Mouse (Mus musculus) intestine, postnatal 0 days (tissue): Measurements from ENCODE around the gene Crtap. TPM values are rescaled to one million over a fixed set of nuclear protein-coding genes. Genes with fewer than 3 reads are reported as not detected.

ENCODE experiments used
- ATAC-seq: fragments of 200-750 bp; cut with Nextera tagmentation; 2 replicates; pipeline ENCODE4 v1.8.0; 2017; ENCODE audit warnings: mild to moderate bottlenecking, moderate TSS enrichment, moderate library complexity
- H3K27ac ChIP-seq: fragments of 300-500 bp; sonication (generic); 2 replicates; pipeline ENCODE4 v1.5.1; 2014; ENCODE audit warnings: mild to moderate bottlenecking, low read depth, low read length, moderate library complexity
- H3K27me3 ChIP-seq: fragments of 300-500 bp; sonication (generic); replicated peaks from 2 replicates; pipeline ENCODE4 v1.6.1; 2014; ENCODE audit warnings: low read length, mixed read lengths; ENCODE audit not compliant: control insufficient read depth, insufficient read depth
- H3K36me3 ChIP-seq: fragments of 300-500 bp; sonication (generic); 2 replicates; pipeline ENCODE4 v1.6.1; 2014; ENCODE audit warnings: mild to moderate bottlenecking, moderate library complexity; ENCODE audit not compliant: control insufficient read depth, insufficient read depth
- H3K4me1 ChIP-seq: fragments of 300-500 bp; sonication (generic); replicated peaks from 2 replicates; pipeline ENCODE4 v1.6.1; 2014; ENCODE audit warnings: antibody characterized with exemption, low read length, mixed read lengths; ENCODE audit not compliant: control insufficient read depth, insufficient read depth
- H3K4me2 ChIP-seq: fragments of 300-500 bp; sonication (generic); replicated peaks from 2 replicates; pipeline ENCODE4 v1.6.1; 2014; ENCODE audit warnings: low read depth, mild to moderate bottlenecking, moderate library complexity
- H3K4me3 ChIP-seq: fragments of 300-500 bp; sonication (generic); 2 replicates; pipeline ENCODE4 v1.5.1; 2014; ENCODE audit warnings: low read depth, low read length
- H3K9ac ChIP-seq: fragments of 300-500 bp; sonication (generic); 2 replicates; pipeline ENCODE4 v1.6.1; 2014; ENCODE audit warnings: mild to moderate bottlenecking, low read depth, low read length
- H3K9me3 ChIP-seq: fragments of 300-500 bp; sonication (generic); 2 replicates; pipeline ENCODE4 v1.6.1; 2016; ENCODE audit warnings: mixed run types; ENCODE audit not compliant: control insufficient read depth
- CTCF ChIP-seq: sonication (generic); IDR thresholded peaks from 2 replicates; pipeline ENCODE4 v1.5.1; 2016; ENCODE audit warnings: low read depth, mild to moderate bottlenecking, control low read depth, antibody characterized with exemption, moderate library complexity
- WGBS: fragments of 180-500 bp; shearing (Covaris S2); extraction: QIAGEN DNeasy Blood & Tissue Kit; methylation state at CpG from one replicate; pipeline ENCODE4 v1.1.7; 2014; 5-methylcytosine and 5-hydroxymethylcytosine counted together
- polyA plus RNA-seq: library from polyadenylated mRNA; unstranded; fragments of >200 nt; fragmentation: Nextera tagmentation; extraction: Ambion mirVana; gene quantifications from 2 replicates; pipeline ENCODE4 v1.2.1, GENCODE M21; 2015

Gene Crtap
- polyA plus RNA-seq: 57.3 and 58.3 TPM in 2 replicates

GRCm38 (mm10) chr9:114389905-114390748 lies at the start of gene Crtap:
Gene Crtap, minus strand, starts transcription at chr9:114390675.
- Histone ChIP-seq H3K27me3 (no peaks in the 10 kb centered on the region), H3K4me1 (0 out of 2 replicates have a peak, but pooled peaks cover 9% of the 10 kb centered on the region), H3K4me2 (peak within 1 kb of the TSS; percentile 84), H3K9ac (peak within 1 kb of the TSS; percentile 76), H3K9me3 (no peaks in the 10 kb centered on the region), H3K36me3 (peaks cover 2% of the 10 kb centered on the region; the same call in 1 of the 2 replicates), H3K4me3 (peak within 1 kb of the TSS; percentile 68), H3K27ac (peak within 1 kb of the TSS; percentile 89)
- WGBS: 2% methylated on average over 92 of the region's 96 CpGs
- no peak for TF ChIP-seq CTCF
- peak; percentile 62 for ATAC-seq

- WGBS: 81% methylated on average over 2 of the region's 2 CpGs
- ATAC-seq: no peak
- Histone ChIP-seq H3K4me3 (no peak overlapping the region), H3K4me1 (no peaks in the 10 kb centered on the region), H3K27ac (no peak overlapping the region), H3K27me3 (no peaks in the 10 kb centered on the region), H3K9ac (no peak overlapping the region), H3K36me3 (peaks cover 61% of the 10 kb centered on the region), H3K9me3 (no peaks in the 10 kb centered on the region), H3K4me2 (no peak overlapping the region)
- TF ChIP-seq CTCF: 0 out of 2 replicates have a peak, but pooled peaks have one; percentile 19
These were observed 45.2 kb upstream of the Crtap start for GRCm38 (mm10) chr9:114435668-114436067.

GRCm38 (mm10) chr9:114428103-114428834 lies 37.8 kb upstream of the Crtap start:
- Histone ChIP-seq H3K36me3 (peaks cover 71% of the 10 kb centered on the region), H3K9me3 (no peaks in the 10 kb centered on the region), H3K27ac (no peak overlapping the region), H3K4me2 (no peak overlapping the region), H3K4me3 (no peak overlapping the region), H3K4me1 (no peaks in the 10 kb centered on the region), H3K27me3 (no peaks in the 10 kb centered on the region), H3K9ac (no peak overlapping the region)
- 81% methylated on average over 12 of the region's 12 CpGs for WGBS
- no peak for TF ChIP-seq CTCF
- ATAC-seq: no peak

GRCm38 (mm10) chr9:114427425-114427824 lies 37.0 kb upstream of the Crtap start:
- H3K4me3 ChIP-seq: no peak overlapping the region
- no peaks in the 10 kb centered on the region for H3K27me3 ChIP-seq
- H3K9me3 ChIP-seq: no peaks in the 10 kb centered on the region
- H3K9ac ChIP-seq: no peak overlapping the region
- no peaks in the 10 kb centered on the region for H3K4me1 ChIP-seq
- H3K27ac ChIP-seq: no peak overlapping the region
- 91% methylated on average over 8 of the region's 8 CpGs for WGBS
- H3K36me3 ChIP-seq: peaks cover 70% of the 10 kb centered on the region
- H3K4me2 ChIP-seq: no peak overlapping the region
- TF ChIP-seq CTCF: no peak
- no peak for ATAC-seq

GRCm38 (mm10) chr9:114426201-114426600 lies 35.7 kb upstream of the Crtap start:
- Histone ChIP-seq H3K27ac (no peak overlapping the region), H3K27me3 (no peaks in the 10 kb centered on the region), H3K36me3 (peaks cover 66% of the 10 kb centered on the region), H3K4me1 (no peaks in the 10 kb centered on the region), H3K4me3 (no peak overlapping the region), H3K9ac (no peak overlapping the region), H3K9me3 (no peaks in the 10 kb centered on the region), H3K4me2 (no peak overlapping the region)
- no peak for TF ChIP-seq CTCF
- 77% methylated on average over 5 of the region's 5 CpGs for WGBS
- ATAC-seq: no peak

- Histone ChIP-seq H3K4me2 (no peak overlapping the region), H3K9me3 (no peaks in the 10 kb centered on the region), H3K9ac (no peak overlapping the region), H3K36me3 (peaks cover 68% of the 10 kb centered on the region), H3K27ac (no peak overlapping the region), H3K4me1 (no peaks in the 10 kb centered on the region), H3K4me3 (no peak overlapping the region), H3K27me3 (no peaks in the 10 kb centered on the region)
- WGBS: 95% methylated on average over 5 of the region's 5 CpGs
- ATAC-seq: no peak
- TF ChIP-seq CTCF: peak; percentile 38
These were observed 35.1 kb upstream of the Crtap start for GRCm38 (mm10) chr9:114425576-114425975.
